Mouse (Mus musculus): ENCODE results near the gene B4galt2. TPM values are rescaled to one million over a fixed set of nuclear protein-coding genes. Genes with fewer than 3 reads are reported as not detected.
A peak's percentile ranks its signal among the peaks of the same experiment; 100 is the strongest.

B4galt2 gene
- polyA plus RNA-seq, 1 experiment from 2014 or later, result 67.7 TPM

DNA sequence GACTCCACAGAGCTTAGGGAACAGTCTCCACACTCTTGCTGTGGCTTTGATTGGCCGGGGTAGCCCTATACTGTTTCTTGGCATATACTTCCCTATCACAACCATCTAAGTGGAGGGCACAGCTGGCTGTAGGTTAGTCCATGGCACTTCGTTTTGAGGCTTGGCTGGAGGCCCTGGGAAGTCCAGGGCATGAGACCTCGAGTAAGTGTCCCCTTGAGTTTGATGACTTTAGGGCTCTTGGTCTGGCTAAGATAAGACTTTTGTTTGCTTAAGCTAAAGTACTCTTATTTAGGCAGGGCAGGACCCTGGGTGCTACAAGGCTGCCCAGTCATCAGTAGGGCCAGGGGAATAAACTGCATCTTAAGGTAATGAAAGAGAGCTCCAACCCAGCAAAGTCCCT is 14.8 kb upstream of the B4galt2 start:
- 91% methylated on average over 3 of the region's 3 CpGs for WGBS
- ATAC-seq (replicated peaks), result no peak
- peaks cover 88% of the 10 kb centered on the region for H3K36me3 ChIP-seq (replicated peaks)

DNA sequence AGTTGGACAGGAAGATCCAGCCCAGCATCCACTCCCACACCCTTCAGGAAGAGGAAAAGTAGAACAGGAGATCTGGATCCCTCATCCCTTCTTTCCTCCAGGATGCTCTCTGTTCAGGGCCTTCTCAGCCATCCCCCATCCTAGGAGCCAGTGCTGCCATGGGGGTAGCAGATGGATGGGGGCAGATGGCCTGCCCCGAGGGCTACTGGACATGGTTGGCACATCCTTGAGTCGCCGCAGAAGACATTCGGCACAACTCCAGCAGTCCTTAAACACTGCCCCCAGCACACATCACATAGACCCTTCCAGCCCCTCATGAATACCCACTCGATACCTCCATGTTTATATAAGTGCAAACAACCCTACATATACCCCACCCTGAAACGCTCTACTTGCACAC is 12.7 kb upstream of the B4galt2 start:
- H3K27ac ChIP-seq, result no peak overlapping the region
- H3K4me1 ChIP-seq, result peaks cover 9% of the 10 kb centered on the region
- no peaks in the 10 kb centered on the region for H3K27me3 ChIP-seq (replicated peaks)
- WGBS, result 94% methylated on average over 6 of the region's 6 CpGs
- H3K9me3 ChIP-seq, result no peaks in the 10 kb centered on the region
- no peak overlapping the region for H3K9ac ChIP-seq
- peaks cover 69% of the 10 kb centered on the region for H3K36me3 ChIP-seq (replicated peaks)
- H3K4me3 ChIP-seq, result no peak overlapping the region
- H3K4me2 ChIP-seq, result no peak overlapping the region
- ATAC-seq (replicated peaks), result no peak

More for the DNA sequence above, 14.8 kb upstream of the B4galt2 start:
- no peaks in the 10 kb centered on the region for H3K9me3 ChIP-seq
- H3K27me3 ChIP-seq (replicated peaks), result no peaks in the 10 kb centered on the region
- H3K27ac ChIP-seq, result no peak overlapping the region
- H3K4me2 ChIP-seq, result no peak overlapping the region
- no peak overlapping the region for H3K9ac ChIP-seq
- H3K4me3 ChIP-seq, result no peak overlapping the region
- no peaks in the 10 kb centered on the region for H3K4me1 ChIP-seq

DNA sequence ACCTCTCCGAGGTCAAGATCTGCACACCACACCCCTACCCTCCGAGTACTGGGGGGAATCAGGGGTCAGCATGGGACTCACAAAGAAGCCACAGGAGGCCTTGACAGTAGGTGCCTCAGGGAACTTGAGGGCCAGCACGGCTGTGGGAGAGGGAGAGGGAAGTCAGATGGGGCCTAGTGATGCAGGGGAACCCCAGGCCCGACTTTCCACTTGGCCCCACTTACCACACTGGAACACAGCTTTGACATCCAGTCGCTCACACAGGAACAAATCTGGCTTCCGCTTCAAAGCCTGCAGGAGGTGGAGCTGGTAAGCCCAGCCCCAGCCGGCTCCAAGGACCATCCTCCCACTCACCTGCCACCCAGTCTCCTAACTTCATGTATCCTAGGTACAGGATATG is 12.1 kb upstream of the B4galt2 start:
- no peak for ATAC-seq (replicated peaks)
- WGBS, result 86% methylated on average over 7 of the region's 7 CpGs
- Histone ChIP-seq H3K27me3 (replicated peaks) (no peaks in the 10 kb centered on the region), H3K9ac (no peak overlapping the region), H3K27ac (no peak overlapping the region), H3K36me3 (replicated peaks) (peaks cover 63% of the 10 kb centered on the region), H3K9me3 (no peaks in the 10 kb centered on the region), H3K4me3 (no peak overlapping the region), H3K4me2 (no peak overlapping the region), H3K4me1 (peaks cover 15% of the 10 kb centered on the region)

DNA sequence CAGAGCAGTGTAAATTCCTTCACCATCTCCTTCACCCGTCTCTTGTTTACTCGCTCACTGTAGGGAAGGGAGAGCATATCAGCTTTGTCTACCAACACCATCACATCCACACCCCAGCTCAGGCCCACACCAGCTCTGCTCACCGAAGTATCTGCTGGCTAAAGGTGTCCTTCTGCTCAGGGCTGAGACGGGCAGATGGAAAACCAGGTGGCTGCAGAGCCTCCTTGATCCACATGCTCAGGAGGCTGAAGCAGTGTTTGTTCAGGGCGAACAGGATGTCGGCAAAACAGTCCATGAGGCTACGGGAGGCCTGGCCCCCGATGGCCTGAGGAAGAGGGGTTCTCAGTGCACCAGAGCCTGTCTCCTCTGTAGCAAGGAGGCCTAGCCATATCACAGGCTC is 11.3 kb upstream of the B4galt2 start:
- WGBS, result 84% methylated on average over 8 of the region's 8 CpGs
- no peaks in the 10 kb centered on the region for H3K9me3 ChIP-seq
- H3K4me2 ChIP-seq, result no peak overlapping the region
- ATAC-seq (replicated peaks), result no peak
- H3K36me3 ChIP-seq (replicated peaks), result peaks cover 56% of the 10 kb centered on the region
- H3K4me1 ChIP-seq, result peaks cover 15% of the 10 kb centered on the region
- no peaks in the 10 kb centered on the region for H3K27me3 ChIP-seq (replicated peaks)
- H3K27ac ChIP-seq, result no peak overlapping the region
- H3K4me3 ChIP-seq, result no peak overlapping the region
- no peak overlapping the region for H3K9ac ChIP-seq

DNA sequence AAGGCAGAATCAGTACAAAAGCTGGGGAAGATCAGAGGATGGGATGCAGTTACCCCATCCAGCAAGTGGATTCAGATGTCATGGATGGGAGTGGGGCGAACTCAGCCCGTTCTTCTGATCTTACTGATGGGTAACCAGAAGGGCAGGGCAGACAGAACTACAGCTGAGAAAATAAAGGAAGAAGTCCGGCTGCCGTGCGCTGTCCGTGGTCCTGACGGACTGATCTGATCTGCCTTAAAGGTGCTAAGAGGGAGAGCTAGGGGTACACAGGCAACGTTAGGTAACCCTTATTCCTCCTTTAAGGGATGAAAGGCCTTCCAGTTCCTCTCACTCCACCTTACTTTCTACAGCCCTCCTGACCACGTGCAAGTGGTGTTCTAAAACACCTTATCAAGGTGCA is 10.1 kb upstream of the B4galt2 start:
- Histone ChIP-seq H3K4me3 (no peak overlapping the region), H3K36me3 (replicated peaks) (peaks cover 45% of the 10 kb centered on the region), H3K9ac (no peak overlapping the region), H3K4me1 (peaks cover 15% of the 10 kb centered on the region), H3K27ac (no peak overlapping the region), H3K27me3 (replicated peaks) (no peaks in the 10 kb centered on the region), H3K4me2 (no peak overlapping the region), H3K9me3 (no peaks in the 10 kb centered on the region)
- WGBS, result 31% methylated on average over 9 of the region's 9 CpGs
- ATAC-seq (replicated peaks), result no peak

DNA sequence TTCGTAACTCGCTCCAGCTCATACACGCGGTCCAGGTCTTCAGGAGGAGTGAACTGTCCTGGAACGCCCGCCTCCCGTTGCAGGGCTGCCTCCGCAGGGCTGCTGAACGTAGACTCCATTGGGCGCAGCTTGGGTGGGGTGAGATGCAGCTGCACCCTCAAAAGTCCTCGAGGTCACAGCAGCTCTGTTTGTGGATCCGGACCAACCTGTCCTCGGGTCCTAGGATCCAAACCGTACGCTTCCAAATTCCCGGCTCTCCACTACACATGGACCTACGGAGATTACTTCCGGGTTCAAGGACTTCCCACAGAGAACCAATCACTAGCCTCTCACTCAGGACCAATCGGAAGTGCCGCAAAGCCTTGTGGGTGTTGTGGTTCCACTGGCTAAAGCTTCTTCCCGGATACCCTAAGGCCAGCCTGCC is 8.5 kb upstream of the B4galt2 start, which contains the start of gene Dph2:
Gene Dph2 (minus strand): TSS at position 295 of the 424 bp plus-strand sequence.
- peak within 1 kb of the TSS; percentile 92 for H3K4me2 ChIP-seq
- WGBS, result under 1% methylated on average over 21 of the region's 21 CpGs
- peaks cover 29% of the 10 kb centered on the region; the same call in 1 of the 2 replicates for H3K36me3 ChIP-seq (replicated peaks)
- peak within 1 kb of the TSS; percentile 74 for H3K4me3 ChIP-seq
- peak within 1 kb of the TSS; percentile 41 for H3K9ac ChIP-seq
- peaks cover 19% of the 10 kb centered on the region for H3K4me1 ChIP-seq
- no peaks in the 10 kb centered on the region for H3K27me3 ChIP-seq (replicated peaks)
- ATAC-seq (replicated peaks), result peak; percentile 89
- H3K27ac ChIP-seq, result no peak within 1 kb of the TSS
- H3K9me3 ChIP-seq, result no peaks in the 10 kb centered on the region

DNA sequence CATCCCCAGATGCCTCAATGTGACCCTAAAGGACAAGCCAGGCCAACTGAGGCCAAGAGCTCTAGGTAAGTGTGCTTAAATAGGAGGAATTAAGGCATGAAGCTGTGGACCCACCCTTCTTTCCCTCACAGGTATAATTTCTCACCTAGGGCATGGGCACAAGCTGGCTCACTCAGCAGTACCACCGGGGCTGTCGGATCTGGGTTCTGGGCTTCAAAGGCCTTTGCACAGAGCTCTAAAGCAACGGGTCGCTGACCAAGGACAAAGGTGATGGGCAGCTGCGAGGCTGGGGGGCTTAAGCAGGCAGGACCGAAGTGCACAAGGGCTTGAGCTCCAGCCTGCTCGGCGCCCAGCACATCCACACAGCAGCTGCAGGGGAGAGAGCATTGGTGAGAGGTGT is 7.5 kb upstream of the B4galt2 start:
- peak overlapping the region; percentile 92 for H3K4me2 ChIP-seq
- no peak overlapping the region for H3K27ac ChIP-seq
- peaks cover 21% of the 10 kb centered on the region; the same call in 1 of the 2 replicates for H3K36me3 ChIP-seq (replicated peaks)
- H3K4me3 ChIP-seq, result 0 out of 2 replicates have a peak overlapping the region, but pooled peaks have one; percentile 74
- no peaks in the 10 kb centered on the region for H3K27me3 ChIP-seq (replicated peaks)
- H3K9me3 ChIP-seq, result no peaks in the 10 kb centered on the region
- H3K9ac ChIP-seq, result no peak overlapping the region
- WGBS, result 44% methylated on average over 8 of the region's 8 CpGs
- no peak for ATAC-seq (replicated peaks)
- H3K4me1 ChIP-seq, result peaks cover 28% of the 10 kb centered on the region

DNA sequence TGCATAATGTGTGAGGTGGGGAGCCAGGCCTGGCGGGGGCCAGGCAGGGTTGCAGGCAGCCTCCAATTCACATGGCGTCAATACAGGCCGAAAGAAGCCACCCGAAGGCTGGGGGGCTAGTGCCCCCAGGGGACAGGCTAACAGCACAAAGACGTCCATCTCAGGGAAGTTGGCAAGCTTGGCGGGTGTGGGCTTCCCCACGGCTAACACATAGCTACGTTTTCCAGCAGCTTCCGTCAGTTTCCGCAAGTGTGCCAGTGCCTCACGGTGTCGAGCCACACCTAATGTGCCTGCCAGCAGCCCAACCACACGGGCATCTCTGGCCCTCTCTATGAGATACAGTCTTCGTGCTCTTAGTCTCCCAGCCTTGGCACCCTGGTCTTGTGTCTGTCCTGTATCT is 6.7 kb upstream of the B4galt2 start:
- no peak overlapping the region for H3K4me2 ChIP-seq
- no peak overlapping the region for H3K4me3 ChIP-seq
- peaks cover 34% of the 10 kb centered on the region for H3K4me1 ChIP-seq
- 92% methylated on average over 14 of the region's 14 CpGs for WGBS
- no peak overlapping the region for H3K27ac ChIP-seq
- H3K9me3 ChIP-seq, result no peaks in the 10 kb centered on the region
- peaks cover 13% of the 10 kb centered on the region; the same call in 1 of the 2 replicates for H3K36me3 ChIP-seq (replicated peaks)
- ATAC-seq (replicated peaks), result no peak
- H3K27me3 ChIP-seq (replicated peaks), result no peaks in the 10 kb centered on the region
- no peak overlapping the region for H3K9ac ChIP-seq

DNA sequence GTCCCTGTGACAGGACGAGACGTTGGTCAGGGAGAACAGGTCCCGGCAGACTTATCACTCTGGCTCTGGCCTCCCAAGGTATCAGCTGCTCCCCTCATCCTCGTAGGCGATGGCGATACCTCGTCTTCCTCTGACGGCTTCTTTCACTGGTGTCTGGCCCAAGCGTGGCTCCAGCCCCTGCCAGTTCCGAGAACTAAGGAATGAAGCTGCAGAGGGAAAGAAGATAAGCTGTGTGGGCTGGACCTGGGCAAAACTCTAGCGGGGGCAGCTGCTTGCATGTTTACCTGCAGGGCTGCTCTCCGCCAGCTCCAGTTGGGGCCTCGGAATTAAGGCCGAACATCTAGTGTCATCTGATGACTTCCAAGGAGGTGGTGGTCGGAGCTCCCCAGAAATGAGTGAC is 6.2 kb upstream of the B4galt2 start:
- no peak overlapping the region for H3K27ac ChIP-seq
- H3K9ac ChIP-seq, result no peak overlapping the region
- H3K4me3 ChIP-seq, result no peak overlapping the region
- peaks cover 40% of the 10 kb centered on the region for H3K4me1 ChIP-seq
- no peak for ATAC-seq (replicated peaks)
- no peak overlapping the region for H3K4me2 ChIP-seq
- 95% methylated on average over 15 of the region's 15 CpGs for WGBS
- peaks cover 13% of the 10 kb centered on the region; the same call in 1 of the 2 replicates for H3K36me3 ChIP-seq (replicated peaks)
- H3K9me3 ChIP-seq, result no peaks in the 10 kb centered on the region
- H3K27me3 ChIP-seq (replicated peaks), result no peaks in the 10 kb centered on the region

DNA sequence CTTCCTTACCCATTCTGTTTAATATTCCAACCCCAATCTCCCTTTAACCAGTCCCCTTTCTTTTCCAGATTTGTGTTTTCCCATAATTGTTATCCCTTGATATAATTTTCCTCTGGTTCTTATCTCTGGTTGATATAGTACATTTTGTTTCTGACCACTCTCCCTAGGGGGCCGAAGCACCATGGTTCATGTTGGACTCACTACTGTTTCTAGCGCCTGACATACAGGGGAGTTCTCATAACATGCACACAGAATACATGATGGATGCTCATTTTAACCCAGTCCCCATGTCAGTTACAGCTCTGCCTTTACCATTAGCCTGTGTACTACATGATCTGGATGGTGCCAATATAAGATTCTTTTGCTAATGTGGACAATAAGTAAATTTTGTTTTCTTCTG is 4.6 kb upstream of the B4galt2 start:
- Histone ChIP-seq H3K4me3 (peak overlapping the region; percentile 69), H3K9ac (peak overlapping the region; percentile 23; the same call in 1 of the 2 replicates), H3K27ac (no peak overlapping the region), H3K36me3 (replicated peaks) (peaks cover 8% of the 10 kb centered on the region; the same call in 1 of the 2 replicates), H3K4me2 (peak overlapping the region; percentile 82), H3K27me3 (replicated peaks) (no peaks in the 10 kb centered on the region), H3K4me1 (peaks cover 50% of the 10 kb centered on the region), H3K9me3 (no peaks in the 10 kb centered on the region)
- 76% methylated on average over 2 of the region's 2 CpGs for WGBS
- ATAC-seq (replicated peaks), result no peak

DNA sequence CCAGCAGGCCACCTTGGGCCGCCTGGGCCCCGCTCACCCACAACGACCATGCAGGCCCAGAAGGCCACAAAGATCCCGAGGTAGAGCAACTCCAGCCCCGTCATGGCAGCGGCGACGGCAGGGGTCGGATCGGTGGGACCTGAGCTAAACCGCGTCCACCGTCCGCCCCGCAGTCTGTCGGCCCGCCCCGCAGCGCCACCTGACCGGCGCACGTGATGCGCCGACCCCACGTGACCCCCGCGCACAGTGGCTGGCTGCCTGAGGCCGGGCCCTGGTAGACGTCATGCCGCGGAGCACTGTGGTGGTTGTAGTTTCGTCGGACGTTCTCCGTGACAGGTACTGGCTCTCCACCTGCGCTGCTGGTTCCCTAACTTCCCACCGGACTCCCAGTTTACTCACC is 3.8 kb upstream of the B4galt2 start, which contains the start of gene Atp6v0b:
Gene Atp6v0b (minus strand): TSS at position 201 of the 400 bp plus-strand sequence.
- WGBS, result 2% methylated on average over 37 of the region's 37 CpGs
- Histone ChIP-seq H3K9me3 (no peaks in the 10 kb centered on the region), H3K27ac (peak within 1 kb of the TSS; percentile 67), H3K4me3 (peak within 1 kb of the TSS; percentile 69), H3K36me3 (replicated peaks) (peaks cover 8% of the 10 kb centered on the region; the same call in 1 of the 2 replicates), H3K4me2 (peak within 1 kb of the TSS; percentile 82), H3K9ac (peak within 1 kb of the TSS; percentile 84), H3K27me3 (replicated peaks) (no peaks in the 10 kb centered on the region), H3K4me1 (peaks cover 55% of the 10 kb centered on the region)
- ATAC-seq (replicated peaks), result peak; percentile 85

DNA sequence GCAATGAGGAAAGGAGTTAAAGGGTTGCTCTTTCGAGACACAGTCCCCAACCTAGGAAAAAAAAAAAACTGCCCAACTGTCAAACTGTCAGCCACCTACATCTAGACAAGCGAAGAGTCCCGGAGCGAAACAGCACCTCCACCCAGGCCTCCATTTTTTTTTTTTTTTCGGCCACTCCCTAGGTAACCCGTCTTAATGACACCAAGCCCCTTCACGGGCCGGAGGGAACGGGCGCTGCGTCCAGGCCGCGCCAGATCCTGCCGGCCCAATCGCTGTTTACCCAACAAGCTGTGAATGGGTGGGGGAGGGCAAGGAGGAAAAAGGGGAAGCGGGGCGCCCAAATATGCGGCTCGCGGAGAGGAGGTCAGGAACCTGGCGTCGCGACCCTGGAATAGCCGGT is 3.4 kb upstream of the B4galt2 start:
- WGBS, result 2% methylated on average over 24 of the region's 24 CpGs
- Histone ChIP-seq H3K27me3 (replicated peaks) (no peaks in the 10 kb centered on the region), H3K27ac (peak overlapping the region; percentile 67; the same call in 1 of the 2 replicates), H3K4me1 (peaks cover 57% of the 10 kb centered on the region), H3K4me3 (peak overlapping the region; percentile 69), H3K4me2 (peak overlapping the region; percentile 82), H3K9ac (peak overlapping the region; percentile 84), H3K36me3 (replicated peaks) (peaks cover 8% of the 10 kb centered on the region; the same call in 1 of the 2 replicates), H3K9me3 (no peaks in the 10 kb centered on the region)
- peak; percentile 3 for ATAC-seq (replicated peaks)

DNA sequence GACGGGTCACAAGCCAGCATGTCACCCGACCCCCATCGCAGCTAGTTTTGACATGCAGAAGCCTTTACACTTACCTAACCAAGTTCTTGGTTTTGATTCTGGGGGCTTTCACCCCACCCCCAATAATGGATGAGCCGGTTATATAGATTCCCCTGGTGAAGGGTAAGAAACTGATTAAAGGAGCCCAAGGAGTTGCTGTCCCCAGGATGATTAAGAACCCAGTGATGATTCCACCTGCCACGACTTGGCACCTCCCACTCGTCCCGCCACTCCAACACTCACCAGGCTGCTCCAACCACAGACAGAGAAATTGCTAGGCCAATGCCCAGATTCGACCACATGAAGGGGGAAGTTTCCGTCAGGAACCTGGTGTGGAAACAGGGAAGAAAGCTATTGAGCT is 2.7 kb upstream of the B4galt2 start:
- Histone ChIP-seq H3K9ac (no peak overlapping the region), H3K9me3 (no peaks in the 10 kb centered on the region), H3K36me3 (replicated peaks) (peaks cover 8% of the 10 kb centered on the region; the same call in 1 of the 2 replicates), H3K4me2 (peak overlapping the region; percentile 82), H3K27ac (no peak overlapping the region), H3K4me3 (peak overlapping the region; percentile 69), H3K27me3 (replicated peaks) (no peaks in the 10 kb centered on the region), H3K4me1 (peaks cover 58% of the 10 kb centered on the region)
- no peak for ATAC-seq (replicated peaks)
- 80% methylated on average over 9 of the region's 9 CpGs for WGBS

Measured in midbrain, embryonic 15.5 days (tissue).